In the genomic region with DNA sequence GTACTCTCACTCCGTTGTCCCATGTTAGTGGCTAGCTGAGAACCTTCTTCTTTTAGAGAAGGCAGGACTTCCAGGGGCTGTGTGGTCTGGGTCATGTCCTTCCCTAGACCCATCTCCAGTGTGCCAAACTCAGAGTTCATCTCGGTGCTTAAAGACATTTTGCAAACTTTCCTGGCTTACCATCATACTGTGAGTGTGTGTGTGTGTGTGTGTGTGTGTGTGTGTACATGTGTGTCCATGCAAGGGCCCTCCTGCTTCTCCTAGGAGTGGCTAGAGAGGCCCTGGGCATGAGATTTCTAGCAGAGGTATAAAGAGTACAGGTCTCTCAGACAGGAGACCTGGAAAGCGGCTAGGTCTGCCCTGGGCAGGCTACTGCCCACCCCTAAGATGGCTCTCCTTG, we compare ENCODE assay signal across 10 mouse cellular contexts. TPM values are rescaled to one million over a fixed set of nuclear protein-coding genes. Genes with fewer than 3 reads are reported as not detected.
A peak's percentile ranks its signal among the peaks of the same experiment; 100 is the strongest.
DNase-seq lines count a peak whose midpoint lies in the region; ATAC-seq and TF ChIP-seq lines count a peak whose summit lies in the region.
"Had no signal": no experiment of that assay in that cellular context is flagged by ENCODE, and none has a peak within 500 bp of the region (broad histone marks: within the 10 kb centered on the region; RNA-seq: fewer than 3 reads in every experiment).

No protein-coding gene starts in this region.

- H3K4me3 ChIP-seq in gastrocnemius, adult 2 months = no peak overlapping the region
- H3K4me3 ChIP-seq in kidney, embryonic 16.5 days (ENCODE audit: low read length) = no peak overlapping the region
- no peak overlapping the region for H3K4me3 ChIP-seq in bone marrow macrophage, adult 2 months (ENCODE audit: insufficient read depth, low read length)
- no peak overlapping the region for H3K4me3 ChIP-seq in macrophage (ENCODE audit: inconsistent target)

- H3K9ac ChIP-seq in kidney, embryonic 16.5 days (replicated peaks; ENCODE audit: low read length) = no peak overlapping the region

- 71% methylated on average over 3 of the region's 3 CpGs for WGBS in kidney, embryonic 16.5 days
- 58% methylated on average over 3 of the region's 3 CpGs for WGBS in macrophage (ENCODE audit: missing documents)

- no peak for DNase-seq in gastrocnemius, adult 2 months
- DNase-seq in gastrocnemius, postnatal 10 days = no peak
- no peak for DNase-seq in kidney, adult 18-20 months
- DNase-seq in gastrocnemius, postnatal 4 days (ENCODE audit: low spot score in 2 of 2) = no peak
- DNase-seq in testis, postnatal 14 days (ENCODE audit: low spot score) = no peak

- H3K9me3 ChIP-seq in kidney, embryonic 16.5 days (ENCODE audit: low read length) = no peaks in the 10 kb centered on the region

- peaks cover 63% of the 10 kb centered on the region for H3K4me1 ChIP-seq in kidney, embryonic 16.5 days (ENCODE audit: insufficient read depth, low read length)
- peaks cover 31% of the 10 kb centered on the region for H3K4me1 ChIP-seq in bone marrow macrophage, adult 2 months (ENCODE audit: control insufficient read depth, insufficient read depth, low read length)

- no peaks in the 10 kb centered on the region for H3K36me3 ChIP-seq in kidney, embryonic 16.5 days (ENCODE audit: insufficient read depth, low read length)
- H3K36me3 ChIP-seq in macrophage (ENCODE audit: inconsistent target) = no peaks in the 10 kb centered on the region

- intact Hi-C loops in gastrocnemius, adult 2 months (cut with DNase I) = no loop called here

- TF ChIP-seq CTCF in gastrocnemius, adult 2 months (IDR thresholded peaks at IDR 0.05) = no peak
- no peak for TF ChIP-seq CTCF in bone marrow macrophage, adult 2 months (IDR thresholded peaks at IDR 0.05; ENCODE audit: low read depth, low read length)

- no peaks in the 10 kb centered on the region for H3K79me2 ChIP-seq in macrophage (ENCODE audit: inconsistent target)

- no peaks in the 10 kb centered on the region for H3K27me3 ChIP-seq in kidney, embryonic 16.5 days (ENCODE audit: insufficient read depth, low read length)
- H3K27me3 ChIP-seq: Patski had no signal

- no peak for ATAC-seq in kidney, embryonic 16.5 days (ENCODE audit: low FRiP score, low TSS enrichment)
- ATAC-seq: inflammation-experienced regulatory T-cells, adult 6 months had no signal

- TF ChIP-seq POLR2A in bone marrow macrophage, adult 2 months (IDR thresholded peaks at IDR 0.05; ENCODE audit: borderline replicate concordance, low read depth, low read length) = no peak

- H3K4me2 ChIP-seq in kidney, embryonic 16.5 days (replicated peaks; ENCODE audit: low read depth, low read length) = no peak overlapping the region

- H3K27ac ChIP-seq in gastrocnemius, adult 2 months = peak overlapping the region; percentile 89
- H3K27ac ChIP-seq in kidney, embryonic 16.5 days (ENCODE audit: low read length) = peak overlapping the region; percentile 63; the same call in 1 of the 2 replicates
- peak overlapping the region; percentile 61 for H3K27ac ChIP-seq in bone marrow macrophage, adult 2 months (ENCODE audit: insufficient read depth, low read depth, low read length)
- H3K27ac ChIP-seq in macrophage = peak overlapping the region; percentile 83

RNA-seq across cellular contexts. Expression of gene Zcchc24, which starts 32.7 kb away (rescaled TPM):
- total RNA-seq in gastrocnemius, adult 2 months (2021) = 10 to 100 TPM; 40.6 to 59.3 TPM
- 10 to 100 TPM; 65.9 to 66.6 TPM for total RNA-seq in gastrocnemius, postnatal 10 days (2021)
- 12.2 and 17.3 TPM in 2 replicates for polyA plus RNA-seq in kidney, embryonic 16.5 days (2015; fragmentation: Nextera tagmentation; extraction: Ambion mirVana)
- 31.7 and 34.8 TPM in 2 replicates for polyA plus RNA-seq in bone marrow macrophage, adult 2 months (2012; ENCODE audit: insufficient read depth, insufficient read length, missing spikeins)
- 10 to 100 TPM in 18 of 26 experiments, 1 to 10 TPM in 8; 1.4 to 30.9 (median 18.0) TPM for total RNA-seq in macrophage (2018; cell fraction: chromatin; rRNA removed)
- 10 to 100 TPM; 16.0 to 49.3 (median 30.4) TPM for total RNA-seq in macrophage (2018; cell fraction: cytosol; rRNA removed)
- 10 to 100 TPM; 10.2 to 59.8 (median 28.2) TPM for total RNA-seq in macrophage (2018; cell fraction: nucleus; rRNA removed)
- polyA plus RNA-seq in macrophage (2018) = 26.2 to 48.4 TPM (median 38.0 TPM) in 3 replicates
- 10 to 100 TPM; 90.0 to 97.4 TPM for total RNA-seq in gastrocnemius, postnatal 4 days (2021)

RNA-seq across cellular contexts. Expression of gene Ppif, which starts 42.2 kb away (rescaled TPM):
- total RNA-seq in gastrocnemius, adult 2 months (2021) = 10 to 100 TPM; 26.0 to 43.4 TPM
- total RNA-seq in gastrocnemius, postnatal 10 days (2021) = 10 to 100 TPM; 35.7 to 39.2 TPM
- polyA plus RNA-seq in kidney, embryonic 16.5 days (2015; fragmentation: Nextera tagmentation; extraction: Ambion mirVana) = 42.4 and 55.5 TPM in 2 replicates
- polyA plus RNA-seq in bone marrow macrophage, adult 2 months (2012; ENCODE audit: insufficient read depth, insufficient read length, missing spikeins) = 6.0 and 9.4 TPM in 2 replicates
- 10 to 100 TPM in 14 of 26 experiments, 1 to 10 TPM in 12; 2.7 to 18.5 (median 11.4) TPM for total RNA-seq in macrophage (2018; cell fraction: chromatin; rRNA removed)
- total RNA-seq in macrophage (2018; cell fraction: cytosol; rRNA removed) = 10 to 100 TPM in 10 of 26 experiments, 1 to 10 TPM in 16; 4.6 to 13.4 (median 9.1) TPM
- total RNA-seq in macrophage (2018; cell fraction: nucleus; rRNA removed) = 10 to 100 TPM in 8 of 26 experiments, 1 to 10 TPM in 18; 1.9 to 23.1 (median 8.0) TPM
- 8.2 to 17.3 TPM (median 9.7 TPM) in 3 replicates for polyA plus RNA-seq in macrophage (2018)
- 10 to 100 TPM; 27.0 to 31.5 TPM for total RNA-seq in gastrocnemius, postnatal 4 days (2021)
